7 mouse cellular contexts compared by ENCODE assay signal in the genomic region with DNA sequence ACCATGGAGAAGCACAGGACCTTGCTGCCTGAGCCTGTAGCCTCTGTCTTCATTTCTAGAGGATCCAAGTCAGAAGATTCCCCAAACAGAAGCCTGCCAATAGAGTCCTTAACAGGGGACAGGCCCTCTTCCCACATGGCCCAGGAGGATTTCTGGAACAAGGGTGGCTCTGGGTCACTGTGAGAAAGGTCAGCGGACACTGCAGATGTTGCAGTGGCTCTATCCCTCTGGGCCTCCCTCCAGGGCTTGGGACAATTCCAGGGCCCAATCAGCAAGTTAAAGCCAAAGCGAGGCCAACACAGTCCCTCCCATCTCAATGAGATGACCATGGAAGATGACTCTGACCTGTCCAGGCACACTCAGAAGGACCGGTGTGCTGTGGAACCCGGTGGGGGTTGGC.
DNase-seq lines count a peak whose midpoint lies in the region; ATAC-seq lines count a peak whose summit lies in the region.

No protein-coding gene starts in this region.

- no peak overlapping the region for H3K4me2 ChIP-seq in lung, embryonic 16.5 days (ENCODE audit: low read depth, low read length)

- peak; percentile 51; the same call in 1 of the 2 replicates for ATAC-seq in lung, embryonic 16.5 days (ENCODE audit: low read depth)

- H3K36me3 ChIP-seq in lung, embryonic 16.5 days (ENCODE audit: control insufficient read depth, insufficient read depth, low read length), result no peaks in the 10 kb centered on the region

- no peak overlapping the region for H3K4me3 ChIP-seq in lung, embryonic 16.5 days (ENCODE audit: low read length)

- H3K27me3 ChIP-seq in lung, embryonic 16.5 days (ENCODE audit: control insufficient read depth, insufficient read depth, low read depth, low read length), result no peaks in the 10 kb centered on the region

- no peak overlapping the region for H3K9ac ChIP-seq in lung, embryonic 16.5 days (ENCODE audit: low read length)

- no peak overlapping the region for H3K27ac ChIP-seq in lung, embryonic 16.5 days (ENCODE audit: low read length)

- H3K4me1 ChIP-seq in lung, embryonic 16.5 days (replicated peaks; ENCODE audit: control insufficient read depth, insufficient read depth, low read length), result no peaks in the 10 kb centered on the region

- WGBS in lung, embryonic 16.5 days, result 65% methylated on average over 4 of the region's 4 CpGs

- no peaks in the 10 kb centered on the region for H3K9me3 ChIP-seq in lung, embryonic 16.5 days (ENCODE audit: control insufficient read depth, low read length)

- DNase-seq in spleen, postnatal 36 days (ENCODE audit: low spot score in 2 of 2), result peak; percentile 19 to 29
- no peak for DNase-seq in spleen, adult 12 weeks (ENCODE audit: low spot score)
- peak; percentile 92 for DNase-seq in gastrocnemius, postnatal 25 days
- no peak for DNase-seq in MN1 (ENCODE audit: low spot score)
- DNase-seq in frontal cortex, postnatal 36 days (ENCODE audit: low spot score in 2 of 2), result no peak
- no peak for DNase-seq in thymus, postnatal 0 days (ENCODE audit: low spot score)

Comparison
In these comparisons a context has a peak if more than half of its experiments do, and no peak if none do; other contexts are left out.
1. DNase-seq: peak in spleen, postnatal 36 days (2 of 2) and gastrocnemius, postnatal 25 days (single experiment); none in spleen, adult 12 weeks (single experiment), MN1 (single experiment), frontal cortex, postnatal 36 days (0 of 2) and thymus, postnatal 0 days (single experiment).